Mouse (Mus musculus) cerebellum, postnatal 4 days (tissue): ENCODE data around the gene Tmbim7.
"Not testable (repeated sequence)": the region's sequence is repeated elsewhere in the genome, so short reads cannot be mapped to it uniquely, and the experiment has no call there.

Source experiments
- DNase-seq, 2 experiments: peaks; one replicate each; pipeline ENCODE4 v3.0.0; 2022; ENCODE audit warnings: low spot score in 2 of 2, mixed read lengths in 1 of 2

The Tmbim7 gene

DNA sequence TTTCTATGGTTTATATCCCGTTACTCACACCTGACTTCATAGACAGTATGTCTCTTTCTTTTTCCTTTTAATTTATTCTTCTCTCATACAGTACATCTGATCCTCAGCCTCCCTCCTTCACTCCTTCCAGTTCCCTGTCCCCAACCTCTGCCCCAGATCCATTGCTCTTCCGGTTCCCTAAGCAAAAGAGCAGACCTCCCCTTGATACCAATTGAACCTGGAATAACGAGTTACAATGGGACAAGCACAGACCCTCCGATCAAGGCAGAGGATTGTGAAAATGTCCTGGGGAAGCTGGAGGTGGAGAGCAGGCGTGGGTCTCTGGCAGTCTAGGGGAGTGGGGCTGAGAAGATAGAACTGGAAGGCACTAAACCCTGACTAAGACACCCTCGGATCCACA, at the start of gene Tmbim7:
TSS of gene Tmbim7 (plus strand) at position 301 of the 400 bp plus-strand sequence.
- no peak for DNase-seq

DNA sequence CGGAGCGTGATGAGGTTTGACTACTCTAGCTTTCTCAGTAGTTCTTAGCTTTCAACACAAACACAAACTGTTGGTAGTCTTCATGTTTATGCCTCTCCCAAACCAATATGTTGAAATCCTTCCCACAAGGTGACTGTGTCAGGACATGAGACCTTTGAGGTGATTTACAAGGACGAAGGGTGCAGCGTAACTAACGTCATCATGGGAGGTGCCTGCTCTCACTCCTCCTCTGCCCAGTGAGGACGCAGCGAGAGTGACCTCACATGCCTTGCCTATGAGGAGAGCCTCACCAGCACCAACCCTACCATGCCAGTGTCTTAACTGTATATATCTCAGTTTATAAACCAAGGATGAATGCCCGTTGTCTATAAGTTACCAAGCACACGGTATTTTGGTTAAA, 43.9 kb upstream of the Tmbim7 start:
- DNase-seq: no peak

GRCm38 (mm10) chr5:3609241-3609640, 41.7 kb upstream of the Tmbim7 start:
- no peak for DNase-seq

DNA sequence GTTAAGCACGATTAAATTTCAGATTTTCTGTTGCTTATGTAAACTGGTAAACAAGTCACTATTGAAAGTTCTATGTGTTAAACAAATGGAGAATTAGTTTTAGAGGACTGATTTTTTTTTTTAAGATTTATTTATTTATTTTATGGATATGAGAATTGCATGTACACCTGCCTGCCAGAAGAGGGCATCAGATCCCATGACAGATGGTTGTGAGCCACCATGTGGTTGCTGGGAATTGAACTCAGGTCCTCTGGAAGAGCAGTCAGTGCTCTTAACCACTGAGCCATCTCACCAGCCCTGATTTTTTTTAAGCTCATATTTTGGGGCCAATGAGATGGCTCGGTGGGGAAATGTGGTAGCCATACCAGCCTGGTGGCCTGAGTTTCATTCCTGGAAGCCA, 39.1 kb upstream of the Tmbim7 start:
- DNase-seq: not testable (repeated sequence)

- no peak for DNase-seq
Observed at GRCm38 (mm10) chr5:3620486-3620885, 30.5 kb upstream of the Tmbim7 start.

DNA sequence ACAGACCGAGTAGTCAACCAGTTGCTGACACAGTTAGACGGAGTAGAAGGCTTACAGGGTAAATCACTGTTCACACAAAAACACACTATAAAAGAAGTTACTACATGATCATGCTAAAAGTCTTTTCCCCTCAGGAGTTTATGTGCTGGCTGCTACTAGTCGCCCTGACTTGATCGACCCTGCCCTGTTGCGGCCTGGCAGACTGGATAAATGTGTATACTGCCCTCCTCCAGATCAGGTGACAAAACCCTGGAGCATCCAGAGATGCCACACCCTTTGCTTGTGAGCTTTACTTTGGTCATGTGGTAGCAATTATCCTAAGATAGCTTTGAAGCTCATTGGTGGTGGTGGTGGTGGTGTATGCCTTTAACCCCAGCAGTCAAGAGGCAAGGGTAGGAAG, 20.9 kb upstream of the Tmbim7 start:
- no peak for DNase-seq

- DNase-seq: no peak
Observed at GRCm38 (mm10) chr5:3631512-3632271, 19.3 kb upstream of the Tmbim7 start.

- no peak for DNase-seq
Observed at GRCm38 (mm10) chr5:3632285-3632684, 18.7 kb upstream of the Tmbim7 start.

GRCm38 (mm10) chr5:3633315-3633714, 17.7 kb upstream of the Tmbim7 start:
- no peak for DNase-seq

GRCm38 (mm10) chr5:3633951-3634350, 17.0 kb upstream of the Tmbim7 start:
- DNase-seq: no peak

DNA sequence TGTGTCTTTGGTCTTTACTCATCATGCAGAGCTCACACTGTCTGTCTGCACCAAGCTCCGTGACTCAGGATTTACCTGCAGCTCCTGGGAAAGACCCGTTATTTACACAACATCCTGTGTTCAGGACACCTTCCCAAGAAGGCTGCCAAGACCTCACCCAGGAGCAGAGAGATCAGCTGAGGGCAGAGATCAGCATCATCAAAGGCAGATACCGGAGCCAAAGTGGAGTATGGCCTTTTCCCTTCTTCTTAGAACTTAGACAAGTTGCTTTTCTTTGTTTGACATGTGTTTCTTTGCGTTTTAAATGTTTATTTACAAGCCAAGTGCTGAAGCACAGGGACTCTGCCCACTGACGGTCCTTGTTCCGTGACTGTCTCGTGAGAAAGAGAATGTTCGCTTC, 15.7 kb upstream of the Tmbim7 start:
- no peak for DNase-seq

DNA sequence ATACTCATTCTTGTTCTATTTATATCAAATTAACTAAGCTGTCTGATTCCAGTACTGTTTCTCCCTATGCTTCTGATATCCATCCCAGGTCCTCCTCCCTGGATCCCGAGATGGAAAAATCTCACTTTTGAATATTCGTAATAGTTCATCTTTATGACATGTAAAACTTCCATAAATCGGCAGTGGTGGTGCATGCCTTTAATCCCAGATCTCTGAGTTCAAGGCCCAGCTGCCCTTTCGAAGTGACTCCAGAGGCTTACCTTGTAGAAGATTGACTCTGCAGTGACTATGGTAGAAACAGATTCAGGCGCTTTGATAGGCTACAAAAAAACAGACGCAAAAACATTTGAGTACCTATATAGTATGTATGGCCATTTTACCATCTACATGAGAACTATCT, 6.4 kb upstream of the Tmbim7 start:
- DNase-seq: no peak

GRCm38 (mm10) chr5:3645326-3645725, 5.7 kb upstream of the Tmbim7 start:
- DNase-seq: no peak

DNA sequence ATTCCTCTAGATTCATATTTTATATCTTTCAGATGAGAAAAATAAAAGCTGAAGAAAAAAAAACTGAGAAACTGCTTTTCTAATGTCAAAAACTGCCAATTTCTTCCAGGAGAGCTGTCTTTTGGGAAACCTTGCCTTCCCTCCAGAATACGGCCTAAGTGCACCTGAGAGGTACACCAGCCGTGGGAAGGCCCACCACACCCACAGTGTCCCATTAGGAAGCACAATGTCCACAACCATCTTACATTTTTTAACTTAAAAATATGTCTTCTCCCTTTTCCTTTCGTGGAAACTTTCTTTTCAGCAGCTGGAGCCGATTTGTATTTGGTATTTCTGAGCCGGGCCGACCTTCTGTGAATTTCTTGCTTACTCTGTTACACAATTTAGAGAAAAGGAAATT, 4.4 kb upstream of the Tmbim7 start:
- DNase-seq: no peak

GRCm38 (mm10) chr5:3646991-3647707, 3.8 kb upstream of the Tmbim7 start:
- peak in 1 of 2 experiments; percentile 30 for DNase-seq

DNA sequence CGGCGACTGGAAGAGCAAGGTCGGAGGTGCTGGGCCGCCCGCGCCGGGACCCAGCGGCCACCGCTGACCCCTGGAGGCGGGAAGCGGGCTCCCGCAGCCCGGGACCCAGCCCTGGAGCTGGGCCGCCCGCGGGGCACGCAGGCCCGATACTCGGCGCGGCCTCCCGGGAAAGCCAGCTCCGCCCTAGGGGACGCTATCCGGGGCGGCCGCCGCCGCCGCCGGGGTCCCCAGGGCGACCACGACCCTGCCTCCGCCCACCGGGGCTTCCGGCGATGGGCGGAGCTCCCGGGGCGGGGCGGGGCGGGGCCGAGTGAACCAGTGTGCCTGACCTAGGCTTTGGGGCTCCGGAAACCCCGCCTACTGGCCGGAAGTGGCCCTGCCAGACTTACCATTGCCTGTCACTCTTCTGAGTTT, 3.3 kb upstream of the Tmbim7 start:
- DNase-seq: peak; percentile 59 to 81

GRCm38 (mm10) chr5:3648206-3648848, 2.7 kb upstream of the Tmbim7 start:
- no peak for DNase-seq

GRCm38 (mm10) chr5:3648849-3649210, 2.2 kb upstream of the Tmbim7 start:
- DNase-seq: no peak

GRCm38 (mm10) chr5:3651621-3652020, 640 bp downstream of the Tmbim7 start:
- DNase-seq: no peak

- DNase-seq: not testable (repeated sequence)
Observed at GRCm38 (mm10) chr5:3652903-3653575, 2.1 kb downstream of the Tmbim7 start.

DNA sequence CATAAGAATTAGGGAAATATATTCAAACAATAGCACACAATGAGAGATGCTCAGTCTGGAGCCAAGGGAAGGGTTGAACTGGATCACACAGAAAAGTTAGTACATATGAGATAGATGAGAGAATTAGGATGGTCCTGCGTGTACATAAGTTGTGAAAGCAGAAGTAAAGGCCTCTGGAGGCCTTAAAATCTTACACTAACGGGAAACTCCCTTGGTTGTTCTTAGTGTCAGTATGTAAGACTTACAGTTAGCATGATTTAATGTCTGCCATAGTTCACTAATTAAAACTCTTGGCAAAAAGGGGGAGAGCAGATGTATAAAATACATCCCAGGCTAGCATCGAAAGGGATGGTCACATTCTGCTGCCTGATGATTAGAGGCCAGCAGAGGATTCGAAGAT, 2.8 kb downstream of the Tmbim7 start:
- no peak for DNase-seq

DNA sequence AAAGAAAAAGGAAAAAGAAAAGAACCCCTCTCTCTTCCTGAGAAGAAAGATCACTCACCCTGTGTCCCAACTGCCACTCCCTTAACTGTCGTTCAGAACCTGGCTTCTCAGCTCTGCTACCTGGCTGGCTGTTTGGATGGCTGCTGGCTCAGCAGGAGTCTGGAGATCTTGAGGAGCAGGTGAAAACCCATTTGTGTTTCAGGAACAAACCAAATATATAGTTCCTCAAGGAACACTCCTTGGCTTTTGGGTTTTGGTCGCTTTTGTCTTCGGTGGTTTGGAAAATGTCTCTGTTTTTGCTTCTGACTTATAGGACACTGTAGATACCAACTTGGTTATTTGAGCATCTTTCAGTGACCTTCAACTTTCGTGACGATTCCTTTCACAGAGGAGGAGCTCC, 6.1 kb downstream of the Tmbim7 start, which contains the start of gene Gatad1:
TSS of gene Gatad1 (minus strand) at position 101 of the 400 bp plus-strand sequence.
- no peak for DNase-seq
